Mouse (Mus musculus) hindbrain, embryonic 10.5 days (tissue): ENCODE results near the gene Mbd5. TPM values are rescaled to one million over a fixed set of nuclear protein-coding genes. Genes with fewer than 3 reads are reported as not detected.
"Not testable (repeated sequence)": the region's sequence is repeated elsewhere in the genome, so short reads cannot be mapped to it uniquely, and the experiment has no call there.

Experiments used
- DNase-seq: peaks from one replicate; pipeline ENCODE4 v3.0.0-alpha.2; 2017; ENCODE audit warnings: low spot score
- H3K27ac ChIP-seq: fragments of 300-500 bp; sonication (generic); 2 replicates; pipeline ENCODE4 v1.5.1; 2016; ENCODE audit warnings: mild to moderate bottlenecking, moderate library complexity
- H3K27me3 ChIP-seq: fragments of 300-500 bp; sonication (generic); 2 replicates; pipeline ENCODE4 v1.6.1; 2016; ENCODE audit warnings: mild to moderate bottlenecking; ENCODE audit not compliant: poor library complexity, insufficient read depth, severe bottlenecking
- H3K36me3 ChIP-seq: fragments of 300-500 bp; sonication (generic); 2 replicates; pipeline ENCODE4 v1.6.1; 2016; ENCODE audit warnings: mild to moderate bottlenecking, moderate library complexity
- H3K4me1 ChIP-seq: fragments of 300-500 bp; sonication (generic); replicated peaks from 2 replicates; pipeline ENCODE4 v1.6.1; 2016; ENCODE audit warnings: mild to moderate bottlenecking
- H3K4me3 ChIP-seq: fragments of 300-500 bp; sonication (generic); 2 replicates; pipeline ENCODE4 v1.5.1; 2016; ENCODE audit warnings: mild to moderate bottlenecking, moderate library complexity
- H3K9me3 ChIP-seq: fragments of 300-500 bp; sonication (generic); 2 replicates; pipeline ENCODE4 v1.6.1; 2016; ENCODE audit warnings: mild to moderate bottlenecking, moderate library complexity
- WGBS: fragments of 180-500 bp; shearing (Covaris S2); methylation state at CpG from one replicate; pipeline ENCODE4 v1.1.7; 2016; 5-methylcytosine and 5-hydroxymethylcytosine counted together
- polyA plus RNA-seq: library from polyadenylated mRNA; unstranded; fragments of >200 nt; fragmentation: Nextera tagmentation; extraction: Ambion mirVana; gene quantifications from 2 replicates; pipeline ENCODE4 v1.2.1, GENCODE M21; 2016

The Mbd5 gene
- polyA plus RNA-seq, 1 experiment from 2014 or later, result 30.2 TPM

- H3K4me3 ChIP-seq, result no peak overlapping the region
- H3K9me3 ChIP-seq, result no peaks in the 10 kb centered on the region
- WGBS, result 94% methylated on average over 3 of the region's 3 CpGs
- H3K27ac ChIP-seq, result no peak overlapping the region
- H3K36me3 ChIP-seq, result no peaks in the 10 kb centered on the region
- DNase-seq, result no peak
- H3K27me3 ChIP-seq, result no peaks in the 10 kb centered on the region
- H3K4me1 ChIP-seq, result no peaks in the 10 kb centered on the region
Observed at GRCm38 (mm10) chr2:49191695-49192094, 242.4 kb downstream of the Mbd5 start.

- H3K27ac ChIP-seq, result no peak overlapping the region
- WGBS, result 76% methylated on average over 1 of the region's 1 CpGs
- no peak for DNase-seq
- H3K4me3 ChIP-seq, result no peak overlapping the region
- H3K27me3 ChIP-seq, result no peaks in the 10 kb centered on the region
- H3K36me3 ChIP-seq, result no peaks in the 10 kb centered on the region
- no peaks in the 10 kb centered on the region for H3K9me3 ChIP-seq
- no peaks in the 10 kb centered on the region for H3K4me1 ChIP-seq
Observed at GRCm38 (mm10) chr2:49204081-49204480, 254.8 kb downstream of the Mbd5 start.

- not testable (repeated sequence) for H3K27me3 ChIP-seq, DNase-seq, H3K4me1 ChIP-seq, H3K9me3 ChIP-seq, H3K36me3 ChIP-seq, H3K27ac ChIP-seq, H3K4me3 ChIP-seq
- WGBS, result 94% methylated on average over 1 of the region's 1 CpGs
Observed at GRCm38 (mm10) chr2:49205692-49206091, 256.4 kb downstream of the Mbd5 start.

GRCm38 (mm10) chr2:49209349-49209748 lies 260.0 kb downstream of the Mbd5 start:
- H3K4me1 ChIP-seq, result no peaks in the 10 kb centered on the region
- no peak overlapping the region for H3K4me3 ChIP-seq
- no peak overlapping the region for H3K27ac ChIP-seq
- H3K27me3 ChIP-seq, result no peaks in the 10 kb centered on the region
- no peak for DNase-seq
- no peaks in the 10 kb centered on the region for H3K36me3 ChIP-seq
- H3K9me3 ChIP-seq, result no peaks in the 10 kb centered on the region
- 91% methylated on average over 3 of the region's 3 CpGs for WGBS

- DNase-seq, result no peak
- no peaks in the 10 kb centered on the region for H3K9me3 ChIP-seq
- H3K27ac ChIP-seq, result no peak overlapping the region
- no peak overlapping the region for H3K4me3 ChIP-seq
- no peaks in the 10 kb centered on the region for H3K4me1 ChIP-seq
- no peaks in the 10 kb centered on the region for H3K36me3 ChIP-seq
- H3K27me3 ChIP-seq, result no peaks in the 10 kb centered on the region
- WGBS, result 91% methylated on average over 1 of the region's 1 CpGs
Observed at GRCm38 (mm10) chr2:49210408-49210807, 261.1 kb downstream of the Mbd5 start.

- H3K27ac ChIP-seq, result no peak overlapping the region
- no peaks in the 10 kb centered on the region for H3K4me1 ChIP-seq
- H3K27me3 ChIP-seq, result no peaks in the 10 kb centered on the region
- H3K4me3 ChIP-seq, result no peak overlapping the region
- H3K9me3 ChIP-seq, result no peaks in the 10 kb centered on the region
- H3K36me3 ChIP-seq, result no peaks in the 10 kb centered on the region
- no peak for DNase-seq
Observed at GRCm38 (mm10) chr2:49229725-49230124, 280.4 kb downstream of the Mbd5 start.

GRCm38 (mm10) chr2:49234064-49234463 lies 284.8 kb downstream of the Mbd5 start:
- no peaks in the 10 kb centered on the region for H3K4me1 ChIP-seq
- no peaks in the 10 kb centered on the region for H3K36me3 ChIP-seq
- no peak overlapping the region for H3K4me3 ChIP-seq
- DNase-seq, result no peak
- H3K9me3 ChIP-seq, result no peaks in the 10 kb centered on the region
- 89% methylated on average over 2 of the region's 2 CpGs for WGBS
- no peaks in the 10 kb centered on the region for H3K27me3 ChIP-seq
- H3K27ac ChIP-seq, result no peak overlapping the region

- DNase-seq, result no peak
- H3K9me3 ChIP-seq, result no peaks in the 10 kb centered on the region
- no peaks in the 10 kb centered on the region for H3K36me3 ChIP-seq
- H3K4me3 ChIP-seq, result no peak overlapping the region
- H3K27me3 ChIP-seq, result no peaks in the 10 kb centered on the region
- WGBS, result 88% methylated on average over 4 of the region's 4 CpGs
- no peaks in the 10 kb centered on the region for H3K4me1 ChIP-seq
- no peak overlapping the region for H3K27ac ChIP-seq
Observed at GRCm38 (mm10) chr2:49241715-49242114, 292.4 kb downstream of the Mbd5 start.

GRCm38 (mm10) chr2:49264092-49264491 lies 314.8 kb downstream of the Mbd5 start:
- H3K27ac ChIP-seq, result no peak overlapping the region
- H3K4me1 ChIP-seq, result no peaks in the 10 kb centered on the region
- no peak for DNase-seq
- H3K36me3 ChIP-seq, result no peaks in the 10 kb centered on the region
- 67% methylated on average over 2 of the region's 2 CpGs for WGBS
- no peaks in the 10 kb centered on the region for H3K27me3 ChIP-seq
- H3K9me3 ChIP-seq, result no peaks in the 10 kb centered on the region
- H3K4me3 ChIP-seq, result no peak overlapping the region

GRCm38 (mm10) chr2:49272295-49272967 lies 323.1 kb downstream of the Mbd5 start:
- no peaks in the 10 kb centered on the region for H3K9me3 ChIP-seq
- 19% methylated on average over 11 of the region's 11 CpGs for WGBS
- H3K4me3 ChIP-seq, result peak overlapping the region; percentile 23; the same call in 1 of the 2 replicates
- 0 out of 2 replicates have a peak, but pooled peaks cover 3% of the 10 kb centered on the region for H3K36me3 ChIP-seq
- peak; percentile 83 for DNase-seq
- no peaks in the 10 kb centered on the region for H3K27me3 ChIP-seq
- peak overlapping the region; percentile 62 for H3K27ac ChIP-seq
- H3K4me1 ChIP-seq, result peaks cover 15% of the 10 kb centered on the region

- Histone ChIP-seq H3K27ac (no peak overlapping the region), H3K9me3 (no peaks in the 10 kb centered on the region), H3K4me3 (no peak overlapping the region), H3K4me1 (peaks cover 15% of the 10 kb centered on the region), H3K27me3 (no peaks in the 10 kb centered on the region), H3K36me3 (peaks cover 11% of the 10 kb centered on the region; the same call in 1 of the 2 replicates)
- WGBS, result 89% methylated on average over 4 of the region's 4 CpGs
- no peak for DNase-seq
Observed at GRCm38 (mm10) chr2:49276017-49276722, 326.9 kb downstream of the Mbd5 start.

GRCm38 (mm10) chr2:49280496-49280895 lies 331.2 kb downstream of the Mbd5 start:
- Histone ChIP-seq H3K27ac (no peak overlapping the region), H3K9me3 (no peaks in the 10 kb centered on the region), H3K4me1 (no peaks in the 10 kb centered on the region), H3K36me3 (peaks cover 11% of the 10 kb centered on the region; the same call in 1 of the 2 replicates), H3K27me3 (no peaks in the 10 kb centered on the region), H3K4me3 (no peak overlapping the region)
- no peak for DNase-seq

GRCm38 (mm10) chr2:49283583-49283982 lies 334.3 kb downstream of the Mbd5 start:
- Histone ChIP-seq H3K27me3 (no peaks in the 10 kb centered on the region), H3K4me3 (no peak overlapping the region), H3K27ac (no peak overlapping the region), H3K9me3 (no peaks in the 10 kb centered on the region), H3K4me1 (peaks cover 7% of the 10 kb centered on the region), H3K36me3 (peaks cover 3% of the 10 kb centered on the region; the same call in 1 of the 2 replicates)
- DNase-seq, result no peak
